Mouse (Mus musculus) lung, postnatal 0 days (tissue): ENCODE results near the gene Pwwp2a.

ENCODE experiments used
- CTCF ChIP-seq: IDR thresholded peaks from 2 replicates; pipeline ENCODE4 v1.5.1; 2016; ENCODE audit warnings: antibody characterized with exemption, mild to moderate bottlenecking
- EP300 ChIP-seq: IDR thresholded peaks from 2 replicates; pipeline ENCODE4 v1.6.1; 2016; ENCODE audit warnings: antibody characterized with exemption, mild to moderate bottlenecking, control low read depth

GRCm38 (mm10) chr11:43705751-43706150 lies 24.0 kb downstream of the Pwwp2a start:
- TF ChIP-seq CTCF (no peak), EP300 (no peak)
